Mouse (Mus musculus) adrenal gland, postnatal 14 days (tissue): Measurements from ENCODE around the gene Fyn. TPM values are rescaled to one million over a fixed set of nuclear protein-coding genes. Genes with fewer than 3 reads are reported as not detected.
A peak's percentile ranks its signal among the peaks of the same experiment; 100 is the strongest.

Experiments
- DNase-seq: peaks from one replicate; pipeline ENCODE4 v3.0.0; 2021; ENCODE audit warnings: mixed read lengths
- total RNA-seq: library from RNA; stranded (reverse); gene quantifications from 2 replicates; pipeline ENCODE4 v1.2.3, GENCODE M21; 2021

Gene Fyn
- total RNA-seq, 1 experiment from 2014 or later: 51.8 TPM

- DNase-seq: peak; percentile 3
These were observed 74.5 kb downstream of the Fyn start for GRCm38 (mm10) chr10:39443122-39443521.

- DNase-seq: peak; percentile 12
These were observed 75.3 kb downstream of the Fyn start for GRCm38 (mm10) chr10:39443947-39444346.

DNA sequence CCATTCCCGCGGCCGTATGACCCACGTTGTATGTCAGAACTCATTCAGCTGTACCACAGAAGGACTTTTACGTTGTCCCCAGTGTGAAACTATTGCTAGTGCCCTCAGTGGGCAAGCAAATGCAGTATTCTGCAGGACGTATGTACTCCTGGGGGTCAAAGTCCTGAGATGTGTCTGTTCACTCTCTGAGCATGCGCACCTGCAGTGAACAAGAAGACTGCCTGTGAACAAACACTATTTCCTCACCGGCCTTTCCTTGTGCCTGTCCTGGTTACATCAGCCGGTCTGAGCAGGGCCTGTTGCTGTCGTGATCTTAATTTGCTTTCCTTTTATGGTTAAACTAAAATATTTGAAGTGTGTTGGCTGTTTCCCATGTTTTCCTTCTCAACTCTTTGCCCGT, 77.2 kb downstream of the Fyn start:
- DNase-seq: peak; percentile 2

- peak; percentile 4 for DNase-seq
These were observed 78.1 kb downstream of the Fyn start for GRCm38 (mm10) chr10:39446706-39447105.

GRCm38 (mm10) chr10:39449179-39449578, 80.5 kb downstream of the Fyn start:
- no peak for DNase-seq

DNA sequence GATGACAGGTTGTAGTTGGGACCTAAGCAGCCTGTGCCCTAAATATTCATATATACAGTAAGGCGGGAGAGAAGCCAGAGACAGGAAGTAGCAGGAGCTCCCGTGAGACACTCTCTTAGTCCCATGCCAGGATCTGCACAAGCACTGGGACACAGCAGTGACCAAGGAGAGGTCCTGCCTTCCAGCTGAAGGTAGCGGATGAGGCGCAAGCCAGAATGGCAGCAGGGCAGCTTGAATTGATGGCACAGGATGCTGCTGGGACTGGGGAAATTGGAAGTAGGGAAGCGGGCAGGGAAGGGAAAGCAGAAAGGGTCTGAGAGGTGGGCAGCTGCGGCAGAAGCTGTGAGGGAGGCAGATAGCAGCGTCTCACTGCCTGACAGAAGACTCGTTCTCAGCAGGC, 81.7 kb downstream of the Fyn start:
- no peak for DNase-seq

GRCm38 (mm10) chr10:39451065-39451464, 82.4 kb downstream of the Fyn start:
- DNase-seq: peak; percentile 35

GRCm38 (mm10) chr10:39451918-39452624, 83.4 kb downstream of the Fyn start:
- DNase-seq: no peak

DNA sequence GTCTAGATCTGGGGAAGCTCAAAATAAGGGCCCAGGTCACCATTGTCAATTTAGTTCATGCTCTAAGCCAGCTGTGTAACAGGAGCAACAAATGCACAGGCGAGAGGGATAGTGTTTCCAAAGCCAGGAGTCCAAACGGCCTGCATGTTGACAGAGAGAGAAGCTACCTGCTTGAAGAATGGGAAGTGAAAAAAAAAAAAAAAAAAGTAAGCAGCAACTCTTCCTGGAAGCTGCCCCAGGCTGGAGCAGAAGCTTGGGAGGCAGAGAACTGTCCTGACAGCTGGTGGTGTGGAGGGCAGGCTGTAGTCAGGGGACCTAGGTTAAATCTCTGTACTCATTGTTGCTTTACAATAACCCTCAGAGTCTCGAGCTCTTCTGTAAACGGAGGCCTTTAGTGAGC, 86.7 kb downstream of the Fyn start:
- no peak for DNase-seq

- DNase-seq: no peak
These were observed 87.4 kb downstream of the Fyn start for GRCm38 (mm10) chr10:39455857-39456620.

DNA sequence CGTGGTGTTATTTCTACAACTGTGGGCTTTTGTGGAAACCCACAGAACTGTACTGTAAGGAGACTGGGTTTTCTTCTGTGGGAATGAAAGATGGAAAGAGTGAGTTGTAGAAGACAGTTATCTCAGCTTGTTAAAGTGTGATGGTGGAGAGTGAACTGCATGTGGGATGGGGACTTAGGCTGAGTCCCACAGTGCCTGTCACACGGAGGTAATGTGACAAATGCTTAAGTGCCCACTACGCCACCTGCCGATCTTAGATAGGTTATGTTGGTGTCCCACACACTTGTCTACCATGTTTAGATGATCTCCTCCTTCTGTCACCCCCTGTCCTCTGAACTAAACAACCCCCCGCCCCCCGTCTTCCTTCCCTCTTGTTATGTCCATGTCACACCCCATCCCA, 88.1 kb downstream of the Fyn start:
- DNase-seq: no peak

- DNase-seq: no peak
These were observed 88.6 kb downstream of the Fyn start for GRCm38 (mm10) chr10:39457281-39457680.

DNA sequence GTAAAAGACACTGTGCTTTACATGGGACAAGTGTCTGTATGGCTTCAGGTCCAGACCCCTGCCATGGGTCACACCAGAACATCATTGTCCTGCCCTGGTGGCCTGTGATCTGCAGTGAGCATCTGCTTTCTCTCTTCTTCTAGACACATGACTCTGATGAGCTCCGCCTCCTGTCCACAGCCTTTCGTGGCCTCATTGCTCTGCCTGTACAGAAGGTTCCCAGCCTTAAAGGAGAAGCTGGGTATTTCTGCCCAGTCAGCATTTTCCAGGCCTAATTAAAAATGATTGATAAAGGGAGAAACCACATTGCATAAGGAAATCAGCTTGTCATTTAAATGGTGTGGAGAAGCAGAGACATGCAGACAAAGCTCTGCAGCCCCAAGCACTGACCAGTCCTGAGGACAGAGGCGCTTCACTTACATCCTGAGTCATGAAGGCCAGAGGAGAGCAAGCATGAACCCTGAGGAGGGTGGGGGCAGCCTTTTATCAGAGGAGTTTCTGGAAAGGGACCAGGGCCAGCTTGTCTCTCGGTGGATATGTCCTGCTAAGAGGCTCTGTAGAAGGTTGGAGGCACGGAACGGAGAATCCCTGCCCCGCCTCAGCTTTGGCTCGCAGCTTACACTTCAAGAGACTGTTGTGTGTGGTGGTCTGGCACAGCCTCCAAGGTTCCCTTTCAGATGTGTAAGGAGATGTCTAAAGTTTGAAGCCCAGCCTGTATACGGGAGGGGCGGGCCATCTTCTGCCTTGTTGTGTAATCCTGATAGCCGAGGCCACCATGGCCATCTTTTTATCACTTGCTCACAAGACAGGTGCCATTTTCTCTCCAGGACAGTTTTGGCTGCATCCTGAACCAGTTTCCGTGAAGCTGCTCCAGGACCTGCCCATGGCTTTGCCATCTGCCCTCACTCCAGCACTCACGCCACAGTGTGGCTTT, 90.4 kb downstream of the Fyn start:
- DNase-seq: peak; percentile 74

- DNase-seq: no peak
These were observed 92.0 kb downstream of the Fyn start for GRCm38 (mm10) chr10:39460621-39461020.

- DNase-seq: peak; percentile 19
These were observed 93.3 kb downstream of the Fyn start for GRCm38 (mm10) chr10:39461909-39462308.

GRCm38 (mm10) chr10:39462711-39463110, 94.1 kb downstream of the Fyn start:
- DNase-seq: no peak

DNA sequence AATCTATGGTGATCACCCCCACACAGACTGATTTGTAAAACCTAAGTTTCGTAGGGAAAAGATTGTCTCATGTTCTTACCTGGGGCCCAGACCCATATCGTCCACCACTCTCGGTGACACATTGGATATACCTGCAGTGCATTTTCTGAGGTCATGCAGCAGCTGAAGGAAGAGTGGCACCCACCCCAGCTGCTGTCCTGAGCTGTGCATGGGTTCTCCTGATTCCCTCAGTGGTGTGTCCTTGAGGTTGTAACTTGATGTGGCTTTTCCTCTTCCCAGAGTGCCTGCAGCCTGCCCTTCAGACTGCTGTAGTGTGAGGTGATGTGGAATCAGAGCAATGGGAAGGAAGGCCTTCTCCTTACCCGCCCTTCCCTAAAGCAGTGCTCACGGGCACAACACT, 95.7 kb downstream of the Fyn start:
- no peak for DNase-seq

GRCm38 (mm10) chr10:39467317-39467716, 98.7 kb downstream of the Fyn start:
- peak; percentile 68 for DNase-seq

DNA sequence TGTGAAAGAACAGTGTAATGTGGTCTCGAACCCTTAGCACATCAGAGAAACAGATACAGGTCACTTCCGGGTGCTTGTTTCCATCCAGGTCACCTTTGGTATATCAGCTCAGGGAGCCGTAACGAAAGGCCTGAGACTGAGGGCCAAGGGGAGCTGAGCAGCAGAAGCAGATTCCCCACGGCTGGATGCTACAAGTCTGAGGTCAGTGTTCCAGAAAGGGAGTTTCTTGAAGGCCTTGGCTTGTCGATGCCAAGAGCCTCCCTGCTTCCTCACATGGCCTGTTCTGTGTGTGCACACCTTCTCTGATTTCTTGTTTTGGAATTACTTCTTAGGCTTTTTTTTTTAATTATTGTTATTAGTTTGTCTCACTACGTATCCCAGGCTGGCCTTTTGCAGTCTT, 99.2 kb downstream of the Fyn start:
- no peak for DNase-seq

- no peak for DNase-seq
These were observed 99.9 kb downstream of the Fyn start for GRCm38 (mm10) chr10:39468576-39468975.

GRCm38 (mm10) chr10:39469341-39469740, 100.7 kb downstream of the Fyn start:
- no peak for DNase-seq

GRCm38 (mm10) chr10:39470321-39470720, 101.7 kb downstream of the Fyn start:
- peak; percentile 59 for DNase-seq
